Mouse (Mus musculus): ENCODE results near the gene Ntrk3.

Gene Ntrk3

GRCm38 (mm10) chr7:78361341-78362309 lies 376.2 kb downstream of the Ntrk3 start:
- no peak for DNase-seq (ENCODE audit: low spot score in 2 of 2)

GRCm38 (mm10) chr7:78347464-78347863 lies 390.3 kb downstream of the Ntrk3 start:
- DNase-seq (ENCODE audit: low spot score in 2 of 2): no peak

- DNase-seq (ENCODE audit: low spot score in 2 of 2): no peak
These were observed 404.4 kb downstream of the Ntrk3 start for GRCm38 (mm10) chr7:78333422-78333821.

GRCm38 (mm10) chr7:78328301-78328700 lies 409.5 kb downstream of the Ntrk3 start:
- DNase-seq (ENCODE audit: low spot score in 2 of 2): no peak

GRCm38 (mm10) chr7:78326185-78326584 lies 411.6 kb downstream of the Ntrk3 start:
- no peak for DNase-seq (ENCODE audit: low spot score in 2 of 2)

GRCm38 (mm10) chr7:78318640-78319039 lies 419.2 kb downstream of the Ntrk3 start:
- DNase-seq (ENCODE audit: low spot score in 2 of 2): no peak

GRCm38 (mm10) chr7:78305770-78306169 lies 432.0 kb downstream of the Ntrk3 start:
- DNase-seq (ENCODE audit: low spot score in 2 of 2): no peak

- no peak for DNase-seq (ENCODE audit: low spot score in 2 of 2)
These were observed 432.8 kb downstream of the Ntrk3 start for GRCm38 (mm10) chr7:78305029-78305428.

- DNase-seq (ENCODE audit: low spot score in 2 of 2): no peak
These were observed 440.5 kb downstream of the Ntrk3 start for GRCm38 (mm10) chr7:78297290-78297689.

GRCm38 (mm10) chr7:78294322-78294721 lies 443.5 kb downstream of the Ntrk3 start:
- DNase-seq (ENCODE audit: low spot score in 2 of 2): no peak

GRCm38 (mm10) chr7:78290186-78290585 lies 447.6 kb downstream of the Ntrk3 start:
- no peak for DNase-seq (ENCODE audit: low spot score in 2 of 2)

GRCm38 (mm10) chr7:78286516-78287238 lies 451.1 kb downstream of the Ntrk3 start:
- DNase-seq (ENCODE audit: low spot score in 2 of 2): no peak

- no peak for DNase-seq (ENCODE audit: low spot score in 2 of 2)
These were observed 468.1 kb downstream of the Ntrk3 start for GRCm38 (mm10) chr7:78269506-78270250.

- DNase-seq (ENCODE audit: low spot score in 2 of 2): no peak
These were observed 470.3 kb downstream of the Ntrk3 start for GRCm38 (mm10) chr7:78267461-78268007.

- no peak for DNase-seq (ENCODE audit: low spot score in 2 of 2)
These were observed 473.3 kb downstream of the Ntrk3 start for GRCm38 (mm10) chr7:78264432-78265002.

- DNase-seq (ENCODE audit: low spot score in 2 of 2): no peak
These were observed 476.2 kb downstream of the Ntrk3 start for GRCm38 (mm10) chr7:78261420-78262125.

- no peak for DNase-seq (ENCODE audit: low spot score in 2 of 2)
These were observed 479.7 kb downstream of the Ntrk3 start for GRCm38 (mm10) chr7:78258151-78258550.

GRCm38 (mm10) chr7:78253777-78254385 lies 483.9 kb downstream of the Ntrk3 start:
- DNase-seq (ENCODE audit: low spot score in 2 of 2): no peak

- DNase-seq (ENCODE audit: low spot score in 2 of 2): no peak
These were observed 489.6 kb downstream of the Ntrk3 start for GRCm38 (mm10) chr7:78248119-78248642.

GRCm38 (mm10) chr7:78239012-78239411 lies 498.8 kb downstream of the Ntrk3 start:
- no peak for DNase-seq (ENCODE audit: low spot score in 2 of 2)
